Mouse (Mus musculus) ovary, adult 18-20 months (tissue): ENCODE results near the gene Zfp54.
A peak's percentile ranks its signal among the peaks of the same experiment; 100 is the strongest.
"Not testable (repeated sequence)": the region's sequence is repeated elsewhere in the genome, so short reads cannot be mapped to it uniquely, and the experiment has no call there.

Source experiments
- DNase-seq: peaks from one replicate; pipeline ENCODE4 v3.0.0; 2022; ENCODE audit warnings: low spot score, mixed read lengths

The Zfp54 gene

DNA sequence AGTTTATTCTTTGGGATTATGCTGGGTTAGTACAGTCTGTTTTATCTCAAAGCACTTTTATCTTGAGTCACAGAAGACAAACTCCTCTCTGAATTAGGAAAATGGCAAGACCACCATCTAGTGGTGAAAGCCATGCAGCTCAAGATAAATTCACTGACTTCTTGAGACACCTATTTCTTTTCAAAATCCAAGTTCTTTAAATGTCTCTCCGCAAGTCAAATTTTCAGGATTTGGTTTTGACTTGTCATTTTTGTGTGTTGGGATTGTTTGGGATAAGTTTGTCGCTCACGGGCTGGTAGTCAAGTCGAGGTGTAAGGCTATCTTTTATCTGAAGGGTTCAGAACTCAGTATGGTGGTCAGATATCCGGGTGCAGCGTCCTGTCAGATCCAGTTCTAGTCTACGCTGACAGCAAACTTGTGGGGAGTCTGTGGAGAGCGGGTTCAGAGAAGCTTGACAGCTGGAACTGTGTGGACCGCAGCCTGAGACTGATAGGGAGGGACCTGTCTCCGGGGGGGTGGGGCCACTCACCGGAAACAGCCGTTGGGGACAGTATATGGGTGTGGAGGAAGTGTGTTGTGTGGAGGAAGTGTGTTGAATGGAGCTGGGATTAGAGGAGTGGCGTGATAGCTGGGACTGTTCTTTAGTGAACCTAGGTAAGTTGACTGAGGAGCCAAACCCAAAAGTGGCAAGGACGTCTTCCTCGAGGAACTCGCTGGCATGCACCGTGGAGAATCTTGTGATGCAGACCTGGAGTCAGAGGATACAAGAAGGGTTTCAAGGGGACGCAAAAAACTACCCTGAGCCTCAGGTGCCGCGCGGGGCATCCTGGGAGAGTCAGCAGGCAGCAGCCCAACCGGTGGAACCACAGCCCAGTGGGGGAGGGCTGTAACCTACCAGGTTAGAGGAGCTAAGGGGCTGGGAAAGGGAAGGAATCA is at the start of gene Zfp54:
Zfp54 (plus strand) TSS at position 564 of the 936 bp plus-strand sequence.
- peak; percentile 47 for DNase-seq

- no peak for DNase-seq
These were observed 47.7 kb upstream of the Zfp54 start for GRCm38 (mm10) chr17:21375311-21375710.

DNA sequence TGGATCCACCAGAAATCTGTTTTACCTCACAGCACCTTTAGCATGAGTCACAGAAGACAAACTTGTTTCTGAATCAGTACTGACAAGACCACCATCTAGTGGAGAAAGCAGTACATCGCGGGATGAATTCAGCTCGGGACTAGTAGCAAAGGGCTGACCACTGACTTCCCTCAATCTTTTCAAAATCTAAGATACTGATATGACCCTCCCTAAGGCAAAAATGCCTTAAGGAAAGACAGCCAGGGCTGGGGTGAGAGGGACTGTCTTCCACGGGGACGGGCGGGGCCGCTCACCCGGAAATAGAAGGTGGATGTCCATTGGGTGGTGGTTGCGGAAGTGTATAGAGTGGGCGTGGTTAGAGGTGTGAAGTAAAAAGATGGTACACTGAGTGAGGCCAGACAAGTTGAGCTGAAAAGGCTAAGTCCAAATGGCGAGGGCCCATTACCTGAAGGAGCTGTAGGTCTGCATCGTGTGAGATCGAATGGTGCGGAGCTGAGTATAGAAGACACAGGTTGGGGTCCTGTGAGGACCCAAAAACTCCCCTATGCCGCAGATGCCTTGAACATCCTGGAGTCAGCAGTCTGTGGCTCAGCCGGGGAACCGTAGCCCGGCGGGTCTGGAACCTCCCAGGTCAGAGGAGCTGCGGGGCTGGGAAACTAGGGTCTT is 39.5 kb upstream of the Zfp54 start, which contains the start of gene Zfp677:
Zfp677 (plus strand) TSS at position 358 of the 666 bp plus-strand sequence.
- DNase-seq = peak; percentile 67

GRCm38 (mm10) chr17:21384057-21384411 is 39.0 kb upstream of the Zfp54 start:
- no peak for DNase-seq

DNA sequence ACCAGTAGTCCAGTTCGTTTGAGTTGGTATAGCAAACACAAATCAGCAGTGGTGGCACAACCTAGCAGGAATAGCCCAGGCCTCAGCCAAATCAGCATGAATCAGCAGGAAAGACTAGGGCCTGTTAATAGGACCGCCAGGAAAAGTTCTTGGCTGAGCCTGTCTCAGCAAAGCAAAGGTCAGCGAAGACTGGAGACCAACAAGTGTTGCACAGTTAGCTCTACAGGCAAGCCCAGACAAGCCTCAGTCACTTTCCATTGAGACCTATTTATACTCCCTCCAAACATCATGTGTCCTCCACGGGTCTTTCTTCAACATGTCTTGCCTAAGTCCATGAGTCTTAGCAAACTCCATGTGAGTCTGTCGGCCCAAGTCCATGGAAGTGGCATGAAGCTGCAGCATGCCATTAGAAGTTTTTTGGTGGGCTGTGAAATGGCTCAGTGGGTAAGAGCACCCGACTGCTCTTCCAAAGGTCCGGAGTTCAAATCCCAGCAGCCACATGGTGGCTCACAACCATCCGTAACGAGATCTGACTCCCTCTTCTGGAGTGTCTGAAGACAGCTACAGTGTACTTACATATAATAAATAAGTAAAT is 15.9 kb downstream of the Zfp54 start:
- not testable (repeated sequence) for DNase-seq

GRCm38 (mm10) chr17:21449669-21450068 is 26.6 kb downstream of the Zfp54 start:
- peak; percentile 42 for DNase-seq

DNA sequence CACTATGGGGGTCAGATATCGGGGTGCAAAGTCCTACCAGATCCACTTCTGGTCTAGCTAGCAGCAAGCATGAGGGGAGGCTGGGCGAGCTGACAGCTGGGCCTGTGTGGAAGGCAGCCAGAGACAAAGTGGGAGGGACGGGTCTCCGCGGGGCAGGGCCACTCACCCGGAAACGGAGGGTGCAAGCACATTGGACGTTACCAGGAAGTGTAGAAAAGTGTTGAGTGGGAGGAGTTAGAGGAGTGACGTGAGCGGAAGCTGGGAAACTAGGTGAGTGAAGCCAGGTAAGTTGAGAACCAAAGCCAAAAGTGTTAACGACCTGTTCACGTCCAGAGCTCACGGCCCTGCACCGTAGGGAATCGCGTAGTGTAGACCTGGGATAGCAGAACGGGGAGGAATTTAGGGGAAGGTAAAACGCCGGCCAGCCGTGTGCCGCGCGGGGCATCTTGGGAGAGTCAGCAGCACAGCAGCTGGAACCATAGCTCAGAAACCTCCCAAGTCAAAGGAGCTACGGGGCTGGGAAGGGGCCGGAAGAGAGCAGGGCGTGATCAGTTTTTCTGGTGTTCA is 27.2 kb downstream of the Zfp54 start, which contains the start of gene Zfp51:
Zfp51 (plus strand) TSS at position 237 of the 567 bp plus-strand sequence.
- DNase-seq = peak; percentile 91

DNA sequence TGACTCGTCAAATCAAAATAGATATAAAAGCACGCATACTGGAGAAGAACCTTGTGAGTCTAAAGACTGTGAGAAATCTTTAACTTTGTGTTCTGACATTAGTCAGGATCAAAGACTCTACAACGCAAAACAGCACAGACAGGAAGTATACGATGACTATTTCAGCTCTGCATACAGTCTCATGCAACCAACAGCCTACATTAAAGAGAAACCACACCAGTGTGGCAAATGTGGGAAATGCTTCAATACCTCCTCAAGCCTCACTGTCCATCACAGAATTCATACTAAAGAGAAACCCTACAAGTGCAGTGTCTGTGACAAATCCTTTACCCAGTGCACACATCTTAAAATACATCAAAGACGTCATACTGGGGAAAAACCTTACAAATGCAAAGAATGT is 40.5 kb downstream of the Zfp54 start:
- DNase-seq = no peak

- no peak for DNase-seq
These were observed 49.1 kb downstream of the Zfp54 start for GRCm38 (mm10) chr17:21472032-21472652.

GRCm38 (mm10) chr17:21472653-21473307 is 49.8 kb downstream of the Zfp54 start:
- DNase-seq = no peak

DNA sequence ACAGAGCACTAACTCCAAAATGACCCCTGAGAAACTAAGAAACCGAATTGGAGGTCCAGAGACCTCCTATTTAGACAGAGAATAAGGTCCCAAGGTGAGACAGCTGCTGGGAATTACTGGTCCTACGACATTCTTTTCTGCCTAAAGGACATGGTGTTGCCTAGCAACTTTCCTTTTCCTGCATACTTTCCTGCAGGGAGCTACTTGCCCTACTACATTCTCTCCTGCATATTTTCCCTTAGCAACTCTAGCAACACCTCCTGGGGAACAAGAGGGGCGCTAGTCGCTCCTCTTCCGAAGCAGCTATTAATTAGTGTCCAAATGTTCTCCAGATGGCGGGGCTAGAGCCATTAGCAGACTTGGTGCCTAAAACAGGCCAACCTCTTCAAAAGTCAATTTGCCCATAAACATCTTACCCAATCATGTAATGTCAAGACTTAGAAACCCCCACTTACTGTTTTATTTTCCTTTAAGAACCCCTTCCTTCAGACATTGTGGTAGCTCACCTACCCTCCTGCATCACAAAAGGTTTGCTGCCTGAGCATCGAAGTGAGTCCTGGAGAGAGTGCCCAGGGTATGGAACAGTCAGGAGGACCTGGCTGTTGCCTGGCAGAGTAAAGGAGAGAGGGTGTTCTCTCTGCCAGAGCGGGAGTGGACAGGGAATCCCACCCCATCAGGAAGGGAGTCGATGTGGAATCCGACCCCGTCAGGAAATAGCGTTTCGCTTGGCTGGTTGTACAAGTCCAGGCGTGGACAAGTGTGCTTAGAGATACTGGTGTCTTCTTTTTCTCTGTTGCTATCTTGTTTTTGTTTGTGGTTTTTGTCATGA is 50.5 kb downstream of the Zfp54 start:
- DNase-seq = peak; percentile 24

DNA sequence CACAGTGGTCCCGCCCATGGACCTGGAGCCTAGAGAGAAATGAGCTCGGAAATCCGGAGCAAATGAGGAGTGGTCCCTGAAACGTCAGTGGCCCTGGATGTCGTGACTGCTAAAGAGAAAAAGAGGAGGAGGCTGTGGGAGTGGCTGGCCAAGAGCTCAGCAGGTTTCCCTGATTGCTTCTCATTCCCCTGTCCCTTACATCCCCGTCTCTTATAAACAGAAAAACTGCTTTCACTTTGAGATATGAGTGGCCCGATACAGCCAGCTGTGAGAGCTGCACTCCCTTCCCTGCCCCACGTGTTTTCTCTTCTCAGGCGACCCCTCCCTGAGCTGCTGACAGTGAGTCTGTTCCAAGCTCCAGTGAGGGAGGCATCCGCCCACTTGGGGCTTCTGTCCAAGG is 51.7 kb downstream of the Zfp54 start:
- not testable (repeated sequence) for DNase-seq

- not testable (repeated sequence) for DNase-seq
These were observed 52.3 kb downstream of the Zfp54 start for GRCm38 (mm10) chr17:21475290-21475689.

DNA sequence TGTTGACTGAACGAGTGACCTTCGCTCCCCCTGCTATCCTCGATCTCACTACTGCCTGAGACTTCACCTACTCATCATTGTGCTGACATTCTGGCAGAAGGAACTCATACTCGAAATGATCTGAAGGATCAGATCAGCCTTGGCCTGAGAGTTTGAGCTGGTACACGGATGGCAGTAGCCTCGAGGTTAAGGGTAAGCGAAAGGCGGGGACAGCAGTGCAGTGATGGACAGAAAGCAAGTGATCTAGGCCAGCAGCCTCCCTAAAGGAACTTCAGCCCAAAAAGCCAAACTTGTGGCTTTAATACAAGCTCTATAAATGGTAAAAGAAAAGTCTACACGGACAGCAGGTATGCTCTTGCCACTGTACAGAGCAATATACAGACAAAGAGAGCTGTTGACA is 53.3 kb downstream of the Zfp54 start:
- not testable (repeated sequence) for DNase-seq

DNA sequence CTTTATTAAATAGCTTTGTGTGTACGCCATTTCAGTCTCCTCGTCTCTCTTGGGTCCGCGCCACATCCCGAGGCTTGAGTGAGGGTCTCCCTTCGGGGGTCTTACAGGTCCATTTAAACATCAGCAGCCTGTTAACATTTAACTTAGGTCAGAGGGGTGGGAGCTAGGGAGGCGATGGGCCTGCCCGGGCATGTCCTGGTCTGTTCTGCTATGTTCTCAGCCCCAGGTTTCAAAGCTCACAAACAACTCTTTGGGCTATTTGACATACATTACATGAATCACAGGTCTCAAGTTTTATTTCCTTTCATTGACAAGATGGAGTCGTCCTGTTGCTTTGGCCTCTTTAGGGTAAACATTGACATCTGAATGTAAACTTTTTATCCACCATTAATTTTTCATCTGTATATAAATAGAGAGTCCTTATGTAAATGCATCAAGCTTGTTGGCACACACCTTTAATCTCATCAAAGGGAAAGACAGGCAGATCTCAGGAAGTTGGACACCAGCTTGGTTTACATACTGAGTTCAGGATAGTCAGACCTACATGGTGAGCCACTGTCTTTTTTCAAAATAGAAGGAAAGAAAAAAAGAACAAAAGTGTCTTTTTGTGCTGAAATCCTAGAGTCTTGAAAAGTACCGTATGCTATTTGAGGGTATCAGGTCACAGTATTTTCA is 55.2 kb downstream of the Zfp54 start:
- not testable (repeated sequence) for DNase-seq
